Mouse (Mus musculus): ENCODE measurements at regions not wholly inside any gene's neighbourhood (a gene's known extent, or its start where the extent isn't known, plus 50 kb on each side); places are given as distances from the start of the nearest gene placed in this dataset.
A peak's percentile ranks its signal among the peaks of the same experiment; 100 is the strongest.

- DNase-seq: no peak
Measured at GRCm38 (mm10) chr2:144895254-144895653, 71.8 kb downstream of the Scp2d1 start.

GRCm38 (mm10) chr2:144896430-144896829 lies 73.0 kb downstream of the Scp2d1 start:
- peak in 1 of 2 experiments; percentile 7 for DNase-seq

GRCm38 (mm10) chr2:144906786-144907185 lies 83.3 kb downstream of the Scp2d1 start:
- DNase-seq: no peak

- DNase-seq: no peak
Measured at GRCm38 (mm10) chr2:144945840-144946239, 122.4 kb downstream of the Scp2d1 start.

GRCm38 (mm10) chr2:144946468-144946867 lies 123.0 kb downstream of the Scp2d1 start:
- DNase-seq: no peak

GRCm38 (mm10) chr2:144949232-144949631 lies 125.8 kb downstream of the Scp2d1 start:
- DNase-seq: no peak

All from cerebellum, postnatal 25 days (tissue).